Mouse (Mus musculus) kidney, adult 8-10 months (tissue): ENCODE data around the gene Adgrg5.

Source experiments
- DNase-seq, 2 experiments: peaks; one replicate each; pipeline ENCODE4 v3.0.0; 2022

Adgrg5 gene

DNA sequence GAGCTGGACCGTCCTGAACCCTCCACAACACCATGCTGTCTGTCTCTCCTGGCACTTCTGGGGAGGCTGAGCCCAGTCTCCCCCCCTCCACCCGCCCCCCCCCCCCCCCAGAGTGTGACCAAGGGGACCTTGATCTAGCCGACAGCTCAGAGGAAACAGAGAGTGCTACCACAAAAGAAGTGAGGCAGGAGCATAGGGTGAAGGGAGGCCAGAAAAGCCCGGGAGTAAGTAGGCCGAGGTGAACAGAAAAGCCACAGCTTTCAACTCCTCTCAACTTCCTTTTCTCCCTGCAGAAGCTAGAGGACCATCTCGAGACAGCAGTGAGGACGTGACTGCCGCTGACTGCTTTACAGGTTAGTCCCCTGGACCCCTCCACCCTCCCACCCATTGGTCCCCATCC lies at the start of gene Adgrg5:
Gene Adgrg5 (plus strand): TSS at position 290 of the 400 bp plus-strand sequence.
- DNase-seq, result no peak

DNA sequence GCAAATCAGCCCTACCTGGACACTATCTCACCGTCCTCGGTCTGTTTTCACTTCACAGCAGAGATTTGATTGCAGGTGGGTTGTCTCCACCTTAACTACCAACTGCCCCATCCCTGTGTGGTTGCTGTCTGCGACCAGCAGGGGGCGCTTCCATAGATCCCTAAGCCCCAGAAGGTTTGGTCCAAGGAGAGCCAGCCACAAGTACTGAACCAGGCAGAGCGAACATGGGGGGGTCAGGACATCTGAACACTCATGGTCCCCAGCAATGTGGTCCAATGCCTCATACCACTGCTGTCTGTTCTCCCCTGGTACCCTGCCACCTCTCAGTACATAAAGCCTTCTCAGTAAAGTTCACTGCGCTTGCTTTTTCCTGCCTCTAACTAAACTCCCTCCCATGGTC lies 49.1 kb upstream of the Adgrg5 start:
- peak; percentile 65 to 82 for DNase-seq

DNA sequence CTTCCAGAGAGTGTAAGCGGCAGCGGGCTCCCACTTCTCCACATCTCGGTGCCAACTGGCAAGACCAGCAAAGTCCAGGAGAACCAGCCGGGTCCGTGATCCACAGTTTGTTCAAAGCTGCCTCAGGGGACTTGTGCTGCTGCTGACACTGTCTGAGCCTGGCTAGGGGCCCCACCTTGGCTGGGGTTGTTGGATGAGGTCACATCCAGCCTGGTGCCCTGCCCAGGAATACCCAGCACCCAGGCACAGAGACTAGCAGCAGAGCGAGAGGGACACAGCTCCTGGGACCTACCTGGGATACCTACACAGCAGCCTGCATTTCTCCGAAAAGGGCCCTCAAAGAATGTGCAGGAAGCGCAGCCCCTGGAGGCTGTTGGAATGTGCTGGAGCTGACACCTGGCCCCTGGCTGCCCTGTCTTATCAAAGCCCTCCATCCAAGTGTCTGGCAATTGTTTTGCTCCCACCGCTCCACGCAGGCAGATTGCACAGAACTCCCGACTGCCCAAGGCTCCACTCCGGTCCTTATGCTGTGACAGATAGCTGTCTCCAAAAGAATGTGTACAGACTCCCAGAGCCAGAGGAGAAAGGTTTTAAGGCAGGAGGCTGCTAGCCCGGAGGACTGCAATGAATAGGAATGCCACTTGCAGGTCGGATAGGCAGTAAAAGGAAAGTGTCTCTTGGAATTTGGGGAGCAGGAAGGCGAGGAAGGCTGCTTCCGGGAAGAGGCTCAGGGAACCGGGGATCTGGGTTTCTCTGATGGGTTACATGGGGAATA lies 48.2 kb upstream of the Adgrg5 start:
- no peak for DNase-seq

DNA sequence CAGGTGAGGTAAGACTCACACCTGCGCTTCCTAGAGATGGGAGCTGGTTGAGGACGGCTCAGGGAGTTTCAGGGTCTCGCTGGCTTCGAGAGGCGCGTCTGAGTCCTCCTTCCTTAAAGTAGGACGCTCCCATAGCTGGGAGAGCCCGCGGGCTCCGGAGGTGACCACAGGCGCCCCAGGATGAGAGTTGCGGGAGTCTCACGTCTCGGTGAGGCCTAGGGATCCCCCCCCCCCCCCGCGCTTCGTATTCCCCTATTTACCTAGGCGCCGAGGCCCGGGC lies 47.7 kb upstream of the Adgrg5 start:
- DNase-seq, result no peak

DNA sequence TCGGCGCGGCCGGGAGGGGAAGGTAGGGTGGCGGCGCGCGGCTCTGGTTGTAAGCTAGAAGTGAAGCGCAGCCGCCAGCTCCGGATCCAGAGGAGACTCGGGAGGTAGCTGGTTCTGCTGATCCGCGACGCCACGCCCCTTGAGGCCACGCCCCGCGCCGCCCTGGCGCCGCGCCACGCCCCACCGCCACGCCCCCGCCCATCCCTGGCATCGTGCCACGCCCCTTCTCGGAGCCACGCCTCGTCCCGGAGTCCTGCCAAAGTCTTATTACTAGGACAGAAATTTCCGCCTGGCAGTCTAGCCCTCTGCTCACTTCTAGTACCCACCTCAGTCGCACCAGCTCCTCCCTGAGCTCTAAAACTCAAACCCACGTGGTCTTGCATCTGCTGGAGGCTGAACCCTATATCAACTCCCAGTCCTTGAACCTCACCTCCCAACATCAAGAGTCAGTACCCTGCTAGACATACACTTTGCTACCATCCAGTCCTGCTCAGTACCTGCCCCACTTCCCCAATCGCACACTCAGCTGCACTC lies 47.2 kb upstream of the Adgrg5 start, which contains the start of gene Dok4:
Gene Dok4 (minus strand): TSS at position 134 of the 534 bp plus-strand sequence.
- peak; percentile 84 to 91 for DNase-seq

DNA sequence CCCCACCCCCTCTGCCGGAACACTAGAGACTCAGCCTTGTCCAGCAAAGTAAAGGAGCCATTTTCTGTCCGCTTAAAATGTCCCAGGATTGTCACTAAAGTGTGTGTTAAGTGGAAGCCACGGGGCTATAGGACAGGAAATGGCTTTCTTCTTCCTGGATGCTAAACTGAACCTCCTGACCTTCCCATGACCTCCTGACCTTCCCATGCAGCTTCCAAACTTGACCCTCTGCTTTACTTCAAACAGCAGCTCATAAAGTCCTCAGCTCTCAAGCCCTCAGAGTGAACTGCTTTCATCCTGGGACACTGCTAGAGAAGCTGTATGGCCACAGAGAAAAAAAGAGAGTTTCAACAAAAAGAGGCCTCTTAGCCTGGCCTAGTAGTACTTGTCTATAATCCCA lies 46.7 kb upstream of the Adgrg5 start:
- no peak for DNase-seq

DNA sequence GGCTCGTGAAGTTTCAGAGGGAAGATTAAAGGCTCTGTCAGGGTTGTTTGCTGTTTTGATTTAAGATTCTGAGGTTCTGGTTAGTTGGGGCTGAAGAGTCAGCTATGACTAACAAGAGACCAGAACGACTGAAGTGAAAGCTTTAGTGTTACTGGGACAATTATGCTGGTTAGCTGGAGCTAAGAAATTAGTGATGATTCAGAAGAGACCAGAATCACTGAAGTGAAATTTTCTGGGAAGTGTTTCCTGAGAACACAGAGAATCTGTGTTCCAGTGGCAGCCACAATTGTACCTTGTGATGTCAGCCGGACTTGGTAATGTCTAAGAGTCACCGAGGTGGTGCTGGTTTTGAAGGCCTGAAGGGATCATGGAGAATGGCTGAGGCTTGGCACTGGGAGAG lies 42.8 kb upstream of the Adgrg5 start:
- no peak for DNase-seq

DNA sequence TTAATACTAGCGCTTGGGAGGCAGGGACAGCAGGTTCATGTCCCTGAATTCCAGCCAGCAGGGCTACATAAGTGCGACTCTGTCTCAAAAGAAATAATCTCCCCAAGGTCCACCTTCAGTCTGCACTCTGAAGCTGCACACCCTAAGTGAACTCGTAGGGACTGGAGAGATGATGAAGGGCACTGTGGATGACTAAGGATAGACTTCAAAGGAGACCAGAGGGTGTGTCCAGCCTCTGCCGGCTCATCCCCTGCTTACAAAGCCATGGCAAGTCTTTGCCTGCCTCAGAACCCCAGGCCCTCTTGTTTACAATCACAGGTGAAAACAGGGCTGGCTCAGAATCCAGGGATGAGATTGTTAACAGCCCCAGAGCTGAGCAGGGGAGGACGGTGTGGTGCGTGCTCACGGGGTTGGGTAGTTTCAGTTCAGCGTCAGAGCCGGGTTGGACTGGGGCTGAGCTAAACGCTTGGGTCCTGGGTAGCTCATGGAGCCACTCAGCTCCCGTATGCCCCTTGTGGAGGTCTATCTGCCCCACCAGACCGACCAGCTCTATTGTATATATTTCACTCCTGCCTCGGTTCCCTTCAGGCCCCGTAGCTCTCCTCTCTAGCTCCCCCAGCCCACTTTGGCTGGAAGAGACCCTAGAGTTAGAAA lies 35.0 kb upstream of the Adgrg5 start:
- DNase-seq, result no peak

DNA sequence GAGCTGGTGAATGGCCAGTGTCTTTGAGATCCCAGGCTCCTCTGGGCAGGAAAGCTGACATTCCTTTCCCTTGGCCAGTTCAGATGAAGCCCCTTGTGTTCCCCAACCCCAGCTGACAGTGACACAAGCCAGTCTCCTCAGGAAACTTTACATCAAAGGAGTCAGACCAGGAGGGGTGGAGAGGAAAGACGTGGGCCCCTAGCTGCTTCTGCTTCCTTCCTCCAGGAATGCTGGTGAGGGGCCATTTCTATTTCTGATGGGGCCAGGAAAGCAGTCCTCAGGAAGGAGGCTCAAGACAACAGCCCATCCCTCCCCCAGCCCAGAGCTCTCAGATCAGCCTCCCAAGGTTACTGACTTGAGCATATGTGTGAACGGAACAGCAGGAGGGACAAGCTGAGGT lies 30.6 kb upstream of the Adgrg5 start:
- DNase-seq, result no peak

DNA sequence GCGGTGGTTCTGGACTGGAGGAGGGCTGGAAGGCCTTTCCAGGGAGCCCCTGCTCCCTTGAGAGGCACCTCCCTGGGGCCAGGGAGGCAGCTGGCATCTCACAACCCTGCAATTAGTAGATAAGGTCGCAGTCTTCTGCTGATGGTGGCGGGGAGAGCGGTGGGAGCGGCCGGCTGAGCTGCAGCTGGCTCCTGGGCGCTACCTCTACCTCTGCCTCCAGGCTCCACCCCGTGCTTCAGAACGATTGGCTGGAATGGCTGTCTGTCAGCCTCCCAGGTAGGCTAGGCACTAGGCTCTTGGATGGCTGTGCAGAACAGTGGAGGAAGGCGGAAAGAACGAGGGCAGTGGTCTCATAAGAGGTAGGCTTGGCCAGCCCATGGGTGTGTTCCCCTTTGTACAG lies 24.2 kb upstream of the Adgrg5 start:
- peak in 1 of 2 experiments; percentile 35 for DNase-seq

DNA sequence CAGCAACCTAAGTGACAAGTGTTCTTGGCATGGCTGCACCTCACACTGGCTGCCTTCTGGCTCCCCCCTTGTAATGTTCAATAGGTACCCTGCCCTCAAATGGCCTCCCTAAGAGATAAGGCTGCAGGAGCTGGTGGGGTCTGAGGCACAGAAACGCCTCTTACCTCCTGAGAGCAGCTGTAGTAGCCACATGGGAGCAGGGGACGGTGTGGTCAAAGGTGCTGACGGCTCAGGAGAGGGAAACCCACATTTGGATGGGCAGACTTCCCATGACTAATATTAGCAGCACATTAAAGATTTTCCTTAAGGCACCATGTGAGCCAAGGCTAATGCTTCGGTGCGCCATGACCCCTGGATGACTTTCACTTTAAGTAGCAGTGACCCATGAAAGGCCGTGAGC lies 22.9 kb upstream of the Adgrg5 start:
- DNase-seq, result no peak

DNA sequence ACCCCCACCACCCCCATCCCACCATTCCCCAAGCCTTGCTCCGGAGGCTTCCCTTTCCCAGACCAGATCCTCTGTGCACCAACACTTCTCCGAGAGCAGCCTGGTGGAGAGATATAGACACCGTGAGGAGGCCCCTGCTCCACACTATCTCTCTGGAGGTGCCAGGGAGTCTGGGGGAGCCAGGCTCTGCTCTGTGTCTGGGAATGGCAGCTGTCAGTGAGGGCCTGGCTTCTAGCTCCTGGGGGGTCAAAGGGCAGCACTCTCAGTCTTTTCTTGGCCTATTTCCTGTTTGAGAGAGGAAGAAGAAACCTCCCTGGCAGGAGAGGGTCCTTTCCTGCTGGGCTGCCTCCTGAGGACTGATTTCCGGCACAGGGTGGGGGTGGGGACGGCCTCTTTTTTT lies 22.5 kb upstream of the Adgrg5 start:
- DNase-seq, result no peak

DNA sequence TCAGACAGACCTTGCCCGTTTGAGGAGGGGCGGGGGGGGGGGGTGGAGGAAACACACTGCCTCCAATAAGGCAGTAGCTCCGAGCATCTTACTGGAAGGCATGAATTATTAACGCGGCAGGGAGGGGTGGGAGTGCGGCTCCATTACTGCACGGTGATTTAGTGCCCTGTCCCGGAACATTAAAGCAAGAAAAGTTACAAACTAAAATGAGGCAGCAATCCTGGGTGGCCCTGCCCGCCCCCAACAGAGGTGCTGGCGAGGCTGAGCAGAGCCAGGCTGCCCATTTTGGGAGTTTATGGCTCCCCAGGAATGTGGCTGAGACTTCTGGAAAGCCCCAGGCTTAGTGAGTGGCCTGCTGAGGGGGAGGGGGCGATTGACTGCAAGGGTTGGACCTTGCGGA lies 19.8 kb upstream of the Adgrg5 start:
- DNase-seq, result peak in 1 of 2 experiments; percentile 29

DNA sequence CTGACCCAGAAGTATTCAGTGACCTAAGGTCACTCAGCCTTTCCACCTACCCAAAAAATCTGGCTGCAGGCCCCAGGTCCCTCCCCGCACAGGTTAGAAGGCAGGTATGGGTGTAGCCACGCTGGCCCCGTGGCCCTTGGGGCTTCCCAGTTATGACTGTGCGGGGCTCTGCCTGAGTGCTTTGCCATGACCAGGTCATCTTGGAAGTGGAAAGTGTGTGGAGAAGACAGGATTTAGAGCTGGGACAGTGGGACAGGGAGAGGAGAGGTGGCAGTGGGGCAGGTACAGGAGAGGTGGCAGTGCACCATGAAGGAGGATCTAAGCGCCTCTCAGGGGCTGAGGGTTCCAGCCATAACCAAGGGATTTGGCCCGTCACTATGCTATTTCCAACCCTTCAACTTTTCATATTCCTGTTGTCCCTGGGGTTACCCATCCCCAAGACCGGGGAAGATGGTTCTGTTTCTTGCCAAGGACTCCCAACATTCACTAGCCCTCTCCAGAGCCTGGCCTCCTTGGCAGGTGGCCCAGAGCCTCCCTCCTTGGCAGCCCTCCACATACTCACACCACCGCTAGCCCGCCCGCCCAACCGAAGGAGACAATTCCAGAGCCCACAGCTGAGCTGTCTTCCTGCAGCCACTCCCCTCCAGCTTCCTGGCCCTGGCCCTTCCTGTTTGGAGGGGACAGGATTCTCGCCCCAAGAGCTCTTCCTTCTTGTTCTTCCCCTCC lies 18.9 kb upstream of the Adgrg5 start:
- DNase-seq, result peak; percentile 94 to 96

DNA sequence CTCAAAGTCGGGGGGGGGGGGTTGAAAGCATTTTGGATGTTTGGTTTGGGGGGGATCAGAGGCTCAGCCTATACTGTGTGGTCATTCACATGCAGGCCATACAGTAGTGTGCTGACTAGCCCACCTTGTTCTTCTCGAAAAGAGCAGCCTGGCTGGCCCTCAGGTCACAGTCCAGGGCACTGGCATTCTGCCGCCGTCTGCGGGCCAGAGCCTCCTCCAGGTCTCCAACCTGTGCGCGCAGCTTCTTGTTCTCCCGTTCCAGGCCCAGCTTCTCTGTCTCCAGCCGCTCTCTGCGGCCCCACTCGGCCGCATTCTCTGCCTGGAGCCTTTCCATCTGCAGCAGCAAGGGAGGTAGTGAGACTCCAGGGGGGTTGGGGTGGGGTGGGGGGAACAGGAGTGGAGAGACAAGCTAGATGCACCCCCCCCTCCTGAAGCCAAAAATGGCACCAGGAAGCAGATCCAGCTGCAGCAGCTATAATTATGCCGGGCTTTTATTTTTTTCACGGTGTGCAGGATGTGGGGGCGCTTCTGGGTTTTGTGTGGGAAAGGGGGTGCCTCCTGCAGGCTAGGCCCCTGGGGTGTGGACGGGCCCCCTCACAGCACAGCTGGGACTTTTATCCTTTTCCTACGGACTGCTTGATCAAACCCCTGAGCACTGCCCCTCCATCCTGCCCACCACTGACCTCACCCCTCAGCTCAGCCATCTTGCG lies 15.7 kb upstream of the Adgrg5 start:
- DNase-seq, result peak; percentile 63 to 76

DNA sequence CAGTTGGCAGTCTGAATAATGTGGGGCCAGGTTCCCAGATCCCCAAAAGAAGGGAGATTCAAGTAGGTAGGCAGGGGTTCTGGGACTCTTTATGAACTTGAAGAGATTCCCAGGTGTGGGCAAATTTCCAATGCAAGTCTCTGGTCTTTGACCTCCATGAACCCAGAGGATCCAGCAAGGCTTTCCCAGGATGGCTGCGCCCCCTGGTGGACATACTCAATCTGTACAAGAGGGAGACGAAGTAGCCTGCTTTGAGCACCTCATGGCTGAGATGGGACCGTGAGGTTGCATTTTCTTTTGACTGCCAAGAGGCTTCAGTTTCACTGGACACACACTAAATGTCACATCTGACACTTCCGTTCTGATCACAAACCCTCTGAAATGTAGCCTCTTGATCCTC lies 14.6 kb upstream of the Adgrg5 start:
- DNase-seq, result peak; percentile 84 to 90

DNA sequence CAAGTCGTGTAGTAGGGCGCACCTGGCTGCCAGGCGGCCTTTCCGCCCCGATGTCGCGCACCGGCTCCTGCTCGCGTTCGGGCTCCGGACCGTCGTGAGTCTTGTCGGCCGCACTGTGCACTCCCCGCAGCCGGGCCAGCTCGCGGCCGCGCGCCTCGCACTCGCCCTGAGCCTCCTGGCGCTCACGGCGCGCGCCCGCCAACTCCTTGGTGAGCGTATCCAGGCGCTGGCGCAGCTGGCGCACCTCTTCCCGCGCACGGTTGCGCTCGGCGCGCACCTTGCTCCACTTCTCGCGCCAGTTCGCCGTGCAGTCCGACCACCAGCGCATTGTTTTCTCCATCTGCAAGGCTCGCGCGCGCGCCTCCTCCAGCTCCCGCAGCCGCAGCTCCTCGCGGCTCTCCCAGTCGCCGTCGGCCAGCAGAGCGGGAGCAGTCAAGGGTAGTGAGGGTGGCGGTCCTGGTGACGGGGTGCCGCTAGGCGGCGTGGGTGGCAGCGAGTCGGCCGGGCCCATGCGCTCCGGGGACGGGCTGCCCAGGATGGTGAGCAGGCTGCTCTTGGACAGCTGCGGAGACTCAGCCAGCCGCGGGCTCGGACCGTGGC lies 10.3 kb upstream of the Adgrg5 start:
- peak in 1 of 2 experiments; percentile 65 for DNase-seq

DNA sequence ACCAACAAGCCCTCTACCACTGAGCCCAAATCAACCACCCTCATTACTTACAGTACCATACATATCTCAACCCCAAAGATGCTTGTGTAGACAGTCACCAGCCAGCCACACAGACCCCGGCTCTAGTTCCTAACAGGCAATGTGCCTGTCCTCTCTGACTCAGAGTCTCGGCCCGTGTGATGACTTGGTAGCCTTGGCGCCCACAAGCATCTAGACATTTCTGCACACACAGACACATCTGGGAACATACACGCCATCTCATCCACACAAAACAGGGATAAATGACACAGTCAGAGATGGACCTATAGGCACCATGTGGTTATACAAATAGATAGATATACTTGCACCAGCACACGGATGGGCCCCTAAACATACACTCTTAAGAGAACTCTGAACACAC lies 9.2 kb upstream of the Adgrg5 start:
- no peak for DNase-seq

DNA sequence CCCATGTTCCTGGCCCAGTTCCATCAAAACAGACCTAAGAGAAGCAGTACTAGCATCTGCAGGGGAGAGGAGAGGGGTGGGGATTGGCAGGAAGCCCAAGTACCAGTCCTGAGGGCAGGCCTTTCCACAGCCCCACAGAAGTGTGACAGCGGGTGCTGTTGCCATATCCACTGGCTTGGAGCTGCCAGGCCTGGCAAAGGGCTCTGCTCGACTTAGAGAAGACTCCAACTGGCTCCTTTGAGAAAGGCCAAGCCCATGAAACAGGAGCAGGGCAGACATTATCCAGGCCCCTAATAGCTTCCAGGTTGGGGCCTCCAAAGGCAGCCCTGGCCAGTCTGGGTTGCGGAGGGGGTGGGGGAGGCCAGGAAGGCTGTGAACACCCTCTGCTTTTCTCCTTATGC lies 8.8 kb upstream of the Adgrg5 start:
- DNase-seq, result peak in 1 of 2 experiments; percentile 28

DNA sequence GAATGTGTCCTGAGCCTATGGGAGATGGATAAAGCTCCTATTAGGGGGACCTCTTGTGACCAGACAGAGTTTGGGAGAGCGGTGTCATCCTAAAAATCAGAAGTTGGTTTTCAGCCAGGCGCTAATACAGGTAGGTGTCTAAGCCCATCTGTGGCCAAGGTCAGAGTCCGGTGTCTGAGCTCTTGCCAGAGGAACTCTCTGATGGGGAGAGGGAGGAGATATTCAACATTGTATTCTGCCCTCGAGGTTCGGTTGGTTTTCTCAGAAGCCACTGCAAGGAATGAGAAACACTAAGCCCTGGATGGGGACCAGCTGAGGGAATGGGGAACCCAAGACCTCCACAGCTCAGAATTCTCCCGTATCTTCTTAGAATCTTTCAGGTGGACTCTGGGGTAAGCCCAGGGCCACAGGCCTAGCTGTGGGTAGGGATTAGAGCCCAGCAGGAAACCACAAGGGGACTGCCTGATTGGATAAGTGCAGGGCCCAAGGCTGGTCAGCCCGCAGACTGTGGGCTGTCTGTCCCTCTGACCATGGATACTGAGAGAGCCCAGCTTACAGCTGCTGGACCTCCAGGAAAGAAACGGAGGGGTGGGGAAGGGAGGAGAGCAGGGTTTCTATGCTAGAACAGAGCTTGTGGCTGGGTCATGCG lies 7.1 kb upstream of the Adgrg5 start:
- no peak for DNase-seq

DNA sequence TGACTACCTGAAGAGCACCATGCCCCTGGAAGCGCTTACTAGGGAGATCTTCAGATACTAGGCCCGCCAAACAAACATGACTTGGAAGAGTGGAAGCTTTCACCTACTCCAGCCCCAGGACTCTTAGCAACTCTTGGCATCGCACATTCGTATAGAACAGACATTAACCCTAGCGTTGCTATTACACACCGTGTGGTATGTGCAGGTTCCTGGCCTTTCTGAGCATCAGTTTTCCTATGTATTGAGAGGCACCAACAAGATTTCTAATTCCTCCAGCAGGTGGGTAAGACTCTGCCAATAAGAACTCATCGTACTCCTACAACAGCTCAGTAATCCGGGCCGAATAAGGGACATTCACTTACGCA lies 6.6 kb upstream of the Adgrg5 start:
- DNase-seq, result no peak

DNA sequence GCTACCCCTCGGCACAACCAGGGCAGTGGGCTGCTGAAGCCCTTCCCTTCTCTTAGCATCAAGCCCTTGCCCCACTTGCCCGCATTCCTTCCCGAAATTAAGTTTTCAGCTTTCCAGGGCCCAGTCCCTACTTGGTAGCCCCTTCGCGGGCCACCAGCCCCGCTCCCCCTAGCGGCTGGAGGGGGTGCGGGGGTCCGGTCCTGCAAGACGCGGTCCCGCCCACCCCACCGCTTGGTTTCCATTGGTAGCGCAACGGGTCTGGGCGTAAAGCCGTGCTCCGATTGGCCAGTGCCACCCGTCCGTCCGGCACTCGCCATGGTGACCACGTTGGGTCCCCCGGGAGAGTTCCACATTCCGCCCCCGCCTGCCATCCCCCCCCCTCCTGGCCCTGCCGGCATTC lies 6.1 kb upstream of the Adgrg5 start:
- DNase-seq, result peak; percentile 90 to 91
